Mouse (Mus musculus): ENCODE measurements around the gene Dnajc6. TPM values are rescaled to one million over a fixed set of nuclear protein-coding genes. Genes with fewer than 3 reads are reported as not detected.

The Dnajc6 gene
- polyA plus RNA-seq, 1 experiment: 2.7 TPM

DNA sequence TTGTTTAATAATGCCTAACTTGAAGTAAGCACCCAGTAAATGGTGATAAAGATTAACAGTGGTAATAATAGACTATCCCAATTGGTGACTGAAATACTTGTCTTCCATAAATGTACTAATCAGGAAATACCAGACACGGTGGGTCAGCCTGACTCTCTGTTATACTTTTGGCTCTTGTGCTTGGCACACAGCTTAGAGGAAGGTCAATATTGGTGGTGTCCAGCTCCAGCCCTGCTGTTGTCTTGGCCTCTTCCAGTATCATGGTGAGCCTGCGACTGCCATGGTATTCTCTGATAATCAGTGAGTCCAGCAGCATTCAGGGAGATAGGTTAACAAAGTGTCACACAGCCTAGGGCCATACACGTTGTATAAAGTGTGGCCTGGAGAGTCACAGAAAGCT, 107.2 kb downstream of the Dnajc6 start:
- 84% methylated on average over 3 of the region's 3 CpGs for WGBS
- no peak overlapping the region for H3K4me3 ChIP-seq (replicated peaks; ENCODE audit: control insufficient read depth, low read depth, low read length)
- no peaks in the 10 kb centered on the region for H3K4me1 ChIP-seq (ENCODE audit: control insufficient read depth, insufficient read depth, low read length)
- H3K27ac ChIP-seq (ENCODE audit: control insufficient read depth, insufficient read depth, low read depth, low read length, poor library complexity): no peak overlapping the region
- TF ChIP-seq POLR2A (IDR thresholded peaks at IDR 0.05; ENCODE audit: borderline replicate concordance, control insufficient read depth, low read depth, low read length) (no peak), CTCF (IDR thresholded peaks at IDR 0.05; ENCODE audit: control insufficient read depth, insufficient read depth, low read length) (no peak)

DNA sequence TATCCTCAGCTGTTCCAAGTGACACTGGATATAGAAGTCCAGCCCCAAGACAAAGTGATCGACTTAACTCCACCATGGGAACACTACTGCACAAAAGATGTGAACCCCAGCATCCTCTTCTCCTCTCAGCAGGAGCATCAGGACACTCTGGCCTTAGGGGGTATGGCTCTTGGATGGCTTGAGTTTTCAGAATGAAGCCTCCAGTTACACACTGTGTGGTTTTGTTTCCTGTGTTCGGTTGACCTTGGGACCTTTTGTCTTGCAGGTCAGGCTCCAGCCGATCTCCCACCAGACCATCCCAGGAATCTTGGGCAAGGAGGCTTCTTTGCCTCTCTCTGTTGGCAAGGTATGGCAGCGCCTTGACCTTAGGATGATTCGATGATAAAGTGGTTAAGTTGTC, 120.1 kb downstream of the Dnajc6 start:
- TF ChIP-seq CTCF (IDR thresholded peaks at IDR 0.05; ENCODE audit: control insufficient read depth, insufficient read depth, low read length): no peak
- TF ChIP-seq POLR2A (IDR thresholded peaks at IDR 0.05; ENCODE audit: borderline replicate concordance, control insufficient read depth, low read depth, low read length): no peak
- no peak overlapping the region for H3K4me3 ChIP-seq (replicated peaks; ENCODE audit: control insufficient read depth, low read depth, low read length)
- H3K4me1 ChIP-seq (ENCODE audit: control insufficient read depth, insufficient read depth, low read length): no peaks in the 10 kb centered on the region
- H3K27ac ChIP-seq (ENCODE audit: control insufficient read depth, insufficient read depth, low read depth, low read length, poor library complexity): no peak overlapping the region
- WGBS: 88% methylated on average over 5 of the region's 5 CpGs

DNA sequence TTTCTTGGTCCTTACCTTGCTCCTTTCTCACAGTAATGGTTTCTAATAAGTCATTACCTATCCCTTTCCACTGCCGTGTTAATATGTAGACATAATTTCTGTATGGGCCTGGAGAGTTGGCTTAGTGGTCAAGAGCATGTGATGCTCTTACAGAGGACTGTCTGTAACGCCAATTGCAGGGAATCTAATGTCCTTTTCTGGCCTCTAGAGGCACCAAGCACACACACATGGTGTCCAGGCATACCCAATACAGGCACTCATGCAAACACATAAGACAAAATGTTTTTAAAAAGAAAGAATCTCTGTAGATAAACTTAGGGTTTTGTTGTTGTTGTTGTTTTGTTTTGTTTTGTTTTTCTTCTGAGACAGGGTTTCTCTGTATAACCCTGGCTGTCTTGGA, 121.3 kb downstream of the Dnajc6 start:
- 70% methylated on average over 2 of the region's 2 CpGs for WGBS
- H3K27ac ChIP-seq (ENCODE audit: control insufficient read depth, insufficient read depth, low read depth, low read length, poor library complexity): no peak overlapping the region
- TF ChIP-seq CTCF (IDR thresholded peaks at IDR 0.05; ENCODE audit: control insufficient read depth, insufficient read depth, low read length): no peak
- no peak for TF ChIP-seq POLR2A (IDR thresholded peaks at IDR 0.05; ENCODE audit: borderline replicate concordance, control insufficient read depth, low read depth, low read length)

DNA sequence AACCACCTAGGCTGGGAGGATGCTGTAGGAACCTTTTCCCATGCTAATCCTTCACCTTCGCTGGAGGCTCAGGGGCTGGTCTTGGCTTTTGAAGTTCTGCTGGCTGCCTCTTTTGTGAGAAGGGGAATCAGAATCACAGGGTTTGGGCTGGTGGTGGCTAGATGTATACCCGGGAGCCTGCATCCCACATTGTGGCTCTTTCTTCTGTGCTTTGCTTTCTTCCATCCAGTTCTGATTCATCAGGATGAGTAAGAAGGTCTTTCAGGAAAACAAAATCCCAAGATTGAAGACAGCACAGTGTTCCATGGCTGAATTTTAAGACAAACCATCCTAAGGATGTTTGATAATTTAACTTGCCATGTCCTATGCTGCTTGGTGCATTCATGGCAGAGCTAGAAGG, 123.8 kb downstream of the Dnajc6 start:
- TF ChIP-seq CTCF (IDR thresholded peaks at IDR 0.05; ENCODE audit: control insufficient read depth, insufficient read depth, low read length): no peak
- no peak for TF ChIP-seq POLR2A (IDR thresholded peaks at IDR 0.05; ENCODE audit: borderline replicate concordance, control insufficient read depth, low read depth, low read length)
- Histone ChIP-seq H3K4me1 (ENCODE audit: control insufficient read depth, insufficient read depth, low read length) (no peaks in the 10 kb centered on the region), H3K27ac (ENCODE audit: control insufficient read depth, insufficient read depth, low read depth, low read length, poor library complexity) (no peak overlapping the region), H3K4me3 (replicated peaks; ENCODE audit: control insufficient read depth, low read depth, low read length) (no peak overlapping the region)
- WGBS: 85% methylated on average over 2 of the region's 2 CpGs

More for the DNA sequence above, 121.3 kb downstream of the Dnajc6 start:
- no peak overlapping the region for H3K4me3 ChIP-seq (replicated peaks; ENCODE audit: control insufficient read depth, low read depth, low read length)
- H3K4me1 ChIP-seq (ENCODE audit: control insufficient read depth, insufficient read depth, low read length): no peaks in the 10 kb centered on the region

DNA sequence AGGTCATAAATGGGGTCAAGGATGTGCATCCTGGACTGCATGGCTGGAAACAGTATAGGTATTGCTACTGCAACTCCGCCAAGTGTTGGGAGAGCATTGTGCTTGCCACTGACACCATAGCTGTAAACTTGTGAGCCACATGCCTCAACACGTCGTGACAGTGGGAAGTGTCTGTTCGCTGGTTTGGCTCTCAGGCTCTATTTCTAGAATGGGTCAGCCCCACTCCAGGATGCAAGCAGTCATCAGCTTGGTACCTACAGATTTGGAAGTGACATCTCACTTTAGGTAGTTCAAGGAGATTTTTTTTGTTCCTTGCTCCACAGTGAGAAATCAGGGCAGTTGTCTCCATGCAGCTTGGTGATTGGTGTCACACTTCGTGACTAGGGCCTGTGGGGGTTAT, 124.8 kb downstream of the Dnajc6 start:
- Histone ChIP-seq H3K27ac (ENCODE audit: control insufficient read depth, insufficient read depth, low read depth, low read length, poor library complexity) (no peak overlapping the region), H3K4me3 (replicated peaks; ENCODE audit: control insufficient read depth, low read depth, low read length) (no peak overlapping the region), H3K4me1 (ENCODE audit: control insufficient read depth, insufficient read depth, low read length) (no peaks in the 10 kb centered on the region)
- WGBS: 84% methylated on average over 5 of the region's 5 CpGs
- TF ChIP-seq CTCF (IDR thresholded peaks at IDR 0.05; ENCODE audit: control insufficient read depth, insufficient read depth, low read length): no peak
- TF ChIP-seq POLR2A (IDR thresholded peaks at IDR 0.05; ENCODE audit: borderline replicate concordance, control insufficient read depth, low read depth, low read length): no peak

DNA sequence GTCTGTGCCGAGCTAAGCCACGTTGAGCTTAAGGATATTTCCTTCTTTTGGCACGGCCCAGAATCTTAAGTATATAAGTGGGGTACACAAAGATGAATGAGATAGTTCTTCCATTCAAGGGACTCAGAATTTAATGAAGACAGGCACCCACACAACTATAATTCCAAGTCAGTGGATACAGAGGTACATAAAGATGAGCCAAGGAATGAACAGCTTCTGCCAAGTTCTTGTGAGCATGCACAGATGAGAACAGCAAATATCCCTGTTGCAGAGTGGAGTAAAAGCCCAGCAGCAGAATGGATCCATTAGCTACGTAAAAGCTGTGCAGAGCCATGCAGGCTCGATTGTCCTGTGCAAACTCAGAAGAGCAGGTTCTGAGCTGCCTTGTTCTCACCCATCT, 128.8 kb downstream of the Dnajc6 start:
- WGBS: 91% methylated on average over 5 of the region's 5 CpGs
- Histone ChIP-seq H3K4me3 (replicated peaks; ENCODE audit: control insufficient read depth, low read depth, low read length) (no peak overlapping the region), H3K4me1 (ENCODE audit: control insufficient read depth, insufficient read depth, low read length) (no peaks in the 10 kb centered on the region), H3K27ac (ENCODE audit: control insufficient read depth, insufficient read depth, low read depth, low read length, poor library complexity) (no peak overlapping the region)
- no peak for TF ChIP-seq POLR2A (IDR thresholded peaks at IDR 0.05; ENCODE audit: borderline replicate concordance, control insufficient read depth, low read depth, low read length)
- TF ChIP-seq CTCF (IDR thresholded peaks at IDR 0.05; ENCODE audit: control insufficient read depth, insufficient read depth, low read length): no peak

DNA sequence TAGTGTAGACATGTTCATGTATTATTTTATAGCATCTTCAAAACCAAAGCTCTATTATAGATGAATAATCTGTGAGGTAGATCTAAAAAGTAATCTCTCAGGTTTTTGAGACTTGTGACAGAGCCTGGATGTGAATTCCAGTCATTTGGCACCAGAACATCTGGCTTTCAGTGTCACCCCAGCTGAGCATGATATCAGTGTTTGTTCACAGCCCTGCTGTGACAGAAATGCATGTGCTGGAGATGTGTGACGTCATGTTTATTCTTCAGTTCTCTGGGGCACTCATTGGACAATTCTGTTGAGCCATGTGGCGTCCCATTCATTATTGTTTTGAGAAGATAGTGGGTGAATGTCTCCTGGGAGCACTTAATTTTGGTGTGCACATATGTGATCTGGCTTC, 139.1 kb downstream of the Dnajc6 start:
- WGBS: 77% methylated on average over 2 of the region's 2 CpGs
- H3K4me1 ChIP-seq (ENCODE audit: control insufficient read depth, insufficient read depth, low read length): no peaks in the 10 kb centered on the region
- no peak overlapping the region for H3K27ac ChIP-seq (ENCODE audit: control insufficient read depth, insufficient read depth, low read depth, low read length, poor library complexity)
- TF ChIP-seq POLR2A (IDR thresholded peaks at IDR 0.05; ENCODE audit: borderline replicate concordance, control insufficient read depth, low read depth, low read length): no peak
- no peak for TF ChIP-seq CTCF (IDR thresholded peaks at IDR 0.05; ENCODE audit: control insufficient read depth, insufficient read depth, low read length)
- no peak overlapping the region for H3K4me3 ChIP-seq (replicated peaks; ENCODE audit: control insufficient read depth, low read depth, low read length)

DNA sequence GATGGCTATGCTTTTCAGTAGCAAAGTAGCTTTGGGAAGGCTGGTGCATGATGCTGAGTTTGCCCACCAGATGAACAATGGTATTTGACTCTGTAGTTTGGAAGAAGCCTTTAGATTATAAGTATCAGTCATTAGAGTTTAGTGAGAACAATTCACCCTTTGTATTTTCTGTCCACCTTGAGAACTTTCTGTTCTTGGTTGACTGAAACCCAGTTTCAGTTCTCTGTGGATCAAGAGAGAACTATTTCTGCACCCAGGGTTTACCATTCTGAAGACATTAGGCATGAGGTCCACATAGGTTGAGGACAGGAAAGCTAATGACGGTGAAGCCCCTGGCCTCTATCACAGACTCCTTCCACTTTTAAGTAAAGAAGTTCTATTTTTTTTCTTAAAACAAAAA, 141.0 kb downstream of the Dnajc6 start:
- WGBS: 84% methylated on average over 1 of the region's 1 CpGs
- H3K27ac ChIP-seq (ENCODE audit: control insufficient read depth, insufficient read depth, low read depth, low read length, poor library complexity): no peak overlapping the region
- no peak overlapping the region for H3K4me3 ChIP-seq (replicated peaks; ENCODE audit: control insufficient read depth, low read depth, low read length)
- TF ChIP-seq CTCF (IDR thresholded peaks at IDR 0.05; ENCODE audit: control insufficient read depth, insufficient read depth, low read length) (no peak), POLR2A (IDR thresholded peaks at IDR 0.05; ENCODE audit: borderline replicate concordance, control insufficient read depth, low read depth, low read length) (no peak)
- no peaks in the 10 kb centered on the region for H3K4me1 ChIP-seq (ENCODE audit: control insufficient read depth, insufficient read depth, low read length)

DNA sequence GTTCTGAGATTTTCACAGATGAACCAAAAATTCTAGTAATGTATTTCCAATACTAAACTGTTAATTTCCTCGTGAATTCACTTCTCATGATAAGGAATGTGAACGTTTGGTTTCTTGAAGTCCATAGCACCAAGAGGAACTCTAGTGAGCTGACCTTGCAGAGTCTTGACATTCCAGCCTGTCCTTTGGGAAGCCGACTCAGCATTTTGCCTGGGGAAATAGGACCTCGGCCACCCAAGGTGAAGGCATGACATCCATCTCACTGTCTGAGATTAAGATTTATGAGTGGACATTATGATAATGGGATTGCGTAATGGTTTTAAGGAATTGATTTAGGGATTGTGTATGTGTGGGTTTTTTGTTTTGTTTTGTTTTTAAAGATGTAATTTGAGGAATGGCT, 144.2 kb downstream of the Dnajc6 start:
- no peak overlapping the region for H3K4me3 ChIP-seq (replicated peaks; ENCODE audit: control insufficient read depth, low read depth, low read length)
- 80% methylated on average over 5 of the region's 5 CpGs for WGBS
- H3K27ac ChIP-seq (ENCODE audit: control insufficient read depth, insufficient read depth, low read depth, low read length, poor library complexity): no peak overlapping the region
- TF ChIP-seq POLR2A (IDR thresholded peaks at IDR 0.05; ENCODE audit: borderline replicate concordance, control insufficient read depth, low read depth, low read length) (no peak), CTCF (IDR thresholded peaks at IDR 0.05; ENCODE audit: control insufficient read depth, insufficient read depth, low read length) (no peak)
- H3K4me1 ChIP-seq (ENCODE audit: control insufficient read depth, insufficient read depth, low read length): no peaks in the 10 kb centered on the region
